Mouse (Mus musculus): Measurements from ENCODE around the gene Mul1. TPM values are rescaled to one million over a fixed set of nuclear protein-coding genes. Genes with fewer than 3 reads are reported as not detected.

The Mul1 gene
- total RNA-seq, 2 experiments from 2014 or later, result 4.7 to 6.1 TPM

DNA sequence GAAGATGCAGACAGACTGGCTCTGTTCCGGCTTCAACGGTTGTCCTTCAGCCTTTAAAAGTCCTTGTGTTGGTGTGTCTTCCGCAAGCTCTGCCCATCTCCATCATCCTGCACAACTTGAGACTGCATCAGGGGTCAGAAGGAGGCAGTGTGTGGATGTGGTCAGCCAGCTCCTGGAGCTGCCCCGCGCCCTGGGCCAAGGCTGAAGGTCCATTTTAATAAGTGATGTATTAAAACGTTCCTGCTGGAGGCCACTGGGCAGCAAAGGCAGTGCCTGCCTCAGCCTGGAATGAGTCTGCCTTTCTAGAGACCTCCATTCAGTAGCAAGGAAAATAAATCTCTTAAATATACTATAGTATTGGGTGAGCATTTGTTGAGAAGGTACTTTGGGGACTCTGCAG, 25.3 kb downstream of the Mul1 start:
- ATAC-seq (replicated peaks; ENCODE audit: poor library complexity), result no peak

- no peak for ATAC-seq (replicated peaks; ENCODE audit: poor library complexity)
These were observed 26.4 kb downstream of the Mul1 start for GRCm38 (mm10) chr4:138460910-138461309.

- no peak for ATAC-seq (replicated peaks; ENCODE audit: poor library complexity)
These were observed 27.0 kb downstream of the Mul1 start for GRCm38 (mm10) chr4:138461471-138461870.

DNA sequence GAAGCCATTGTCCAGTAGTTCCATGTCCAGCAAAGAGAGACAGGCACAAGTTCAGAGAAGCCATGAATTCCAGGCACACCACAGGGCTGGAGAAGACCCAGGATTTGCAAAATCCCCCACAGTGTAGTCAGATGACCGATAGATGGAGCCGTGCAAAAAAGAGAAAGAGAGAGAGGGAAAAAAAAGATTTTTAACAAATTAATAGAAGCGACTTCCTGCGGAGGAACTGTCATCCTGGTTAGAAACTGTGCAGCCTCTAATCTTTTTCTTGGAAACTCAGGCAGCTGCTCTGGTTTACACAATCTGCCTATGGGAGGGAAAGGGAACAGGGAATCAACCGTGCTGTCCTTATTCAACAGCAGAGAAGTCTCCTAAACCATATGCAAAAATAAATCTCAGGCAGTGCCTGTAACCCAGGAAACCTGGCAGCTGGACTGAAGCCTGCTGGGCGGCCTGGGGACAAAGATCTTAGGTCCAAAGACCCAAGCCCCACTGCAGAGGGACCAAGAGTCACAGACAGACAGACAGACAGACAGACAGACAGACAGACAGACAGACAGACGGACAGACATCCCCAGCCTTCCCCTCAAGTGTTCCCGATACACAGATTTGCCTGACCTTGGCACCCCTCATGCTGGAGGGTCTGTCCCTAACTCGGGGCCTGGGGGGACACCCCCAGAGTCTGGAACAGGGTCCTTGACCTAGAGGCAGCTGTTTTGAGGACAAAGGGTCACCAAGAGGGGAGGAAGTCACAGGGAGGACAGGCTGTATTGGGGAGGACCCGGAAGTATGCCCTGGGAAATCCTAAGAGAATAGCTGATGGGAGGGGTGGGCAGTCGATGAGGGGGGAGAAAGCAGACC, 28.7 kb downstream of the Mul1 start:
- no peak for ATAC-seq (replicated peaks; ENCODE audit: poor library complexity)

GRCm38 (mm10) chr4:138463832-138464487, 29.5 kb downstream of the Mul1 start:
- ATAC-seq (replicated peaks; ENCODE audit: poor library complexity), result peak; percentile 94

- peak; percentile 17 for ATAC-seq (replicated peaks; ENCODE audit: poor library complexity)
These were observed 30.3 kb downstream of the Mul1 start for GRCm38 (mm10) chr4:138464667-138465353.

- no peak for ATAC-seq (replicated peaks; ENCODE audit: poor library complexity)
These were observed 31.0 kb downstream of the Mul1 start for GRCm38 (mm10) chr4:138465446-138465845.

GRCm38 (mm10) chr4:138466690-138467089, 32.2 kb downstream of the Mul1 start:
- no peak for ATAC-seq (replicated peaks; ENCODE audit: poor library complexity)

DNA sequence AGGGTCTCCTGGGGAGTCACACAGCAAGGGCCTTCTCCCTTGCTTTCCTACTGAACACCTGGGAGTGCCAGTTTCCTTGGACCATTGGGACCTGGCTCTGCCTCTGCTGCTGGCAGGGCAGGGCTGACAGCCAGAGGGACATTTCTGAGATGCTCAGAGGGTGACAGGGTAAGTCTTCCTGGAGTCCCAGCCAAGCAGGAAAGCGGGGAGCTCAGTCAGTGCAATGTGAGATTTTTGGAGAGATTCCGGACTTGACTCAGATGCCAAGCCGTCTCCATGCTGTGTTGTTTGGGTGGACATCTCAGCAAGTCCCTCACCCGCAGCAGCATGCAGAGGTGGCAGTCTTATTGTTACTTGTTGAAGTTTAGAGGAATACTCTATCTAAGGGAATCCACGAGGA, 33.0 kb downstream of the Mul1 start:
- ATAC-seq (replicated peaks; ENCODE audit: poor library complexity), result no peak

- ATAC-seq (replicated peaks; ENCODE audit: poor library complexity), result no peak
These were observed 34.6 kb downstream of the Mul1 start for GRCm38 (mm10) chr4:138469080-138469479.

GRCm38 (mm10) chr4:138471241-138471640, 36.8 kb downstream of the Mul1 start:
- ATAC-seq (replicated peaks; ENCODE audit: poor library complexity), result no peak

- ATAC-seq (replicated peaks; ENCODE audit: poor library complexity), result no peak
These were observed 45.1 kb downstream of the Mul1 start for GRCm38 (mm10) chr4:138479595-138479994.

DNA sequence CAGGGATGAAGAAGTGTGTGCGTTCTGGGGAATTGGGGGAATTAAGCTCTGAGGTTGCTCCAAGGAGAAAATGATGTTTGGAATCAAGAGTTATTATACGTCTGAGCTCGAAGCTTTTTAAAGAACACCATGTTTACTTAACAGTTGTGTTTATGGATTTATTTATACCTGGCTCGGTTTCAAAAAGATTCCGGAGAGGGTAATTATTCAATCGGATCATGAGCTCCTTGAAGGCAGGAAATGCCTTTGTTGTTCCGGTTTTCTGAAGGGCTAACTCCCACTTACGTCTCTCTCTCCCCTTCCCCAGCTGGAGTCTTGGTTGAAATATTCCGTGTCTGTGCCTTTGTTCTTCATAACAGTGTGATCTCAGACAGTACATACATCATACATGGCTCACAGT, 46.5 kb downstream of the Mul1 start:
- ATAC-seq (replicated peaks; ENCODE audit: poor library complexity), result no peak

DNA sequence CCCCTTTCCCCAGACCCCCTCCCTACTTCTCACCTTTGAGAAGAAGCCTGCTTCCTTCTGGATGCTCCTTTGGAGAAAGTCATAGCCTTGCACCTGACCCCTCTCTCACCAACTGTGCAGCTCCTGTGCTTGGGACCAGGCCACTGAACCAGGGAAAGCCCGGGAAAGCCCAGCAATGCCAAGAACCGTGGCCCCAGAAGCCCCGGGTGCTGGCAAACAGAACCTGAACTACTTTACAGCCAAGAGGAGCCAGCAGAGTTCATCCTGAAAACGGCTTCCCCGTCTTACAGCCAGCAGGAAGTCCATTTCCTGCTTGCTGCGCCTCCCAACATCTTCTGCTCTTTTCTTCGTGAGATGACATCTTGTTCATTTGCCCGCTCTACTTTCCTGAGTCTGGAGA, 48.2 kb downstream of the Mul1 start:
- ATAC-seq (replicated peaks; ENCODE audit: poor library complexity), result no peak

GRCm38 (mm10) chr4:138488241-138488640, 53.8 kb downstream of the Mul1 start:
- ATAC-seq (replicated peaks; ENCODE audit: poor library complexity), result no peak

DNA sequence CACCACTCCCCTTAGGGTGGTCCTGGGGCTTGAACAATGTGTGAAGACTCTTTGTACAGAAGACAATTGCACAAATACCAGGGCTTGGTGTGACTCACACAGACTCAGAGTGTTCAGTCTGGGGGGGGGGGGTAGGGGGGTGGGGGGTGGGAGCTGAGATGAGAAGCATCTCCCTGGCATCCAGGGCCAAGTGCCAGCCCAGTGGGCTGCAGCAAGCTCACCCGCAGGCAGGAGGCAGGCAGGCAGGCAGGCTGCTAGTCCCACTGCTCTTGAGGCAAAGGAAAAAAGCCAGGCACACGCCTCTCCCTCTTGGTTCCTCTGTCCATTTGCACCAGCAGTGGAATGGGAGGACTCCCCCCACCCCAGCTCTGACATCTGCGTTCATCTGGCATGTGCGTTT, 56.6 kb downstream of the Mul1 start:
- ATAC-seq (replicated peaks; ENCODE audit: poor library complexity), result no peak

Other genes with a start within 250 kb of the Mul1 start
- 147 and 172 TPM in 2 replicates for gene Hp1bp3, start 218.4 kb upstream of the Mul1 start, total RNA-seq (2015)
- 214 and 274 TPM in 2 replicates for gene Hp1bp3, start 218.4 kb upstream of the Mul1 start, total RNA-seq (2017)
- gene Sh2d5, start 184.3 kb upstream of the Mul1 start, total RNA-seq (2015), result 19.4 and 21.1 TPM in 2 replicates
- 20.9 and 26.0 TPM in 2 replicates for gene Sh2d5, start 184.3 kb upstream of the Mul1 start, total RNA-seq (2017)
- 4.0 and 4.8 TPM in 2 replicates for gene Kif17, start 184.2 kb upstream of the Mul1 start, total RNA-seq (2015)
- gene Kif17, start 184.2 kb upstream of the Mul1 start, total RNA-seq (2017), result 4.6 and 5.1 TPM in 2 replicates
- gene Ddost, start 129.9 kb upstream of the Mul1 start, total RNA-seq (2015), result 303 and 328 TPM in 2 replicates
- gene Ddost, start 129.9 kb upstream of the Mul1 start, total RNA-seq (2017), result 225 and 240 TPM in 2 replicates
- 20.1 and 20.4 TPM in 2 replicates for gene Pink1, start 108.4 kb upstream of the Mul1 start, total RNA-seq (2015)
- 24.7 and 29.6 TPM in 2 replicates for gene Pink1, start 108.4 kb upstream of the Mul1 start, total RNA-seq (2017)
- gene Cda, start 66.7 kb upstream of the Mul1 start, total RNA-seq (2015), result 0.39 TPM in 1 of 2 replicates, not detected in the other
- gene Cda, start 66.7 kb upstream of the Mul1 start, total RNA-seq (2017), result not detected in 2 replicates
- gene Fam43b, start 38.1 kb upstream of the Mul1 start, total RNA-seq (2015), result not detected in 2 replicates
- not detected in 2 replicates for gene Fam43b, start 38.1 kb upstream of the Mul1 start, total RNA-seq (2017)
- gene Camk2n1, start 19.6 kb downstream of the Mul1 start, total RNA-seq (2015), result 0.02 TPM in 1 of 2 replicates, not detected in the other
- 0.03 TPM in 1 of 2 replicates, not detected in the other for gene Camk2n1, start 19.6 kb downstream of the Mul1 start, total RNA-seq (2017)
- not detected in 2 replicates for gene Vwa5b1, start 201.2 kb downstream of the Mul1 start, total RNA-seq (2015)
- gene Vwa5b1, start 201.2 kb downstream of the Mul1 start, total RNA-seq (2017), result not detected in 2 replicates